Mouse (Mus musculus) right cerebral cortex, postnatal 10 days (tissue): ENCODE measurements at regions not wholly inside any gene's neighbourhood (a gene's known extent, or its start where the extent isn't known, plus 50 kb on each side); places are given as distances from the start of the nearest gene placed in this dataset.
"Not testable (repeated sequence)": the region's sequence is repeated elsewhere in the genome, so short reads cannot be mapped to it uniquely, and the experiment has no call there.

ENCODE experiments used
- DNase-seq, 2 experiments: peaks; one replicate each; pipeline ENCODE4 v3.0.0; 2021; ENCODE audit warnings: low spot score in 2 of 2

DNA sequence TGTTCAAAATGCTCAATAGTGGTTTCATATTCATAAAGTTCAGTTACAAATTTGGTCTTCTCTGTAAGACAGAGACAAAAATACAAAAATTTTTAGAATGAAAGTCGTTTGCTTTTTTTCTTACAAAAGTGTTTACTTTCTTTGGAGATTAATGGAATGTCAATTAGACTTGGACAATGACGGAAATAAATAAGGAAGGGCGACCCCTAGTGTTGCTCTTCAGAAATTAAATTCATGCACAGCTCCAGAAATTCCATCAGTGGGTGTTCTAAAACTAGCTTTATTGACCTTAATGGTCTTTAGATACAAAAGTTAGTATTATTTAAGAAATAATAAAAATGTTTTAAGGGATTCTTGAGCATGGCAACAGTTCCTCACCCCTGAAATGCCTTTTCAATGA lies 141.8 kb upstream of the Lama2 start:
- peak in 1 of 2 experiments; percentile 21 for DNase-seq

DNA sequence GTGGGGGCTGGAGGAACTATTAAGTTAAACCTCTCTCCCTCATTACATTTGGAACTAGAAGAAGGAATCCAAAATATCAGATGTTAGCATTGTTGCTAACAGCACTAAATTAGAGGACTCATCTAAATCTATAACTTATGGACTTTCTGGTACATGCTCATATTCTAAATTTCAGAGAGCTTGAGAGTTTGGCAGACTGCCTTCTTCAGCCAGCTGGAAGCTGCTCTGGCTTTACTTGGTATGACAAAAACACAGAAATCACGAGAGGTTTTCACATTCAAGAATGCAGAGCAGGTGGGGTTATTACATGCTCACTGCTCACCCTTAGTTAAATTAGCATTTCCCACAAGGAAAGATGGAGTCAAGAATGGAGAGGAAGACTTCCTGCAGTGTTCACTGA lies 182.8 kb upstream of the Lama2 start:
- DNase-seq, result peak; percentile 61 to 75

DNA sequence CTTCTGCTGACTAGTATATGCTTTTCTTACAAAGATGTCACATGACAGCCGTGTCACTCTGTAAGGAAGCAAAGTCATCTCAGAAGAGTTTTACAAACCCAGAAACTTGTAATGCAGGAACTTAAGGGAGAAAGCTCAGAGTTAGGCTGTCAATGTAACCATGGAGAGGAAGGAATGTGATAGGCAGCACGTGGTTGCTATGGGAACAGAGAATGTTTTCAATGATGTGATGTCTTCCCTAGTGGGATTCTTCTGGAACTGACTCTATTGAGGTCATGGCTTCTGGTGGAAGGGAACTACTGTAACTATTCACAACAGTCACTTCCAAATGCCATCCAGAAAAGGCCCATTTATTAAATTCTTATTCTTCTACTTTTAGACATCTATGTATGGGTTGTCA lies 190.0 kb upstream of the Lama2 start:
- no peak for DNase-seq

DNA sequence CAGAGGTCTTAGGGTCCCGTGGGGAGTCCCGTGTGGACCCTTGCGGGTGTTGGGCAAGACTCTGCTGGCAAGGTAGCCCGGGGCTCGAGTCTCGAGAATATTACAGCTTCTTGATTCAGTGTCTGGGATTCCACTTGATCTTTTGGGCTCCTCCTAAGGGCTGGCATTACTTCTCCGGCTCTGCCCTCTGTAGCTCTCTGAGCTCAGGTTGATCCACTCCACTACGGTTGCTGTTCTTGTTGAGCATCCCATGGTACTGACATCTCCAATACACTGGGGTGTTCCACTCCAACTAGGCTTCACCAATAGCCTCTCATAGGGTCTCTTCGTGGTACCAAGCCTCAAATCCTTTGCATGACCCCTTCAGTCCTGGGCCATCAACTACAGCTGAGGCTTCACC lies 206.1 kb upstream of the Lama2 start:
- not testable (repeated sequence) for DNase-seq

DNA sequence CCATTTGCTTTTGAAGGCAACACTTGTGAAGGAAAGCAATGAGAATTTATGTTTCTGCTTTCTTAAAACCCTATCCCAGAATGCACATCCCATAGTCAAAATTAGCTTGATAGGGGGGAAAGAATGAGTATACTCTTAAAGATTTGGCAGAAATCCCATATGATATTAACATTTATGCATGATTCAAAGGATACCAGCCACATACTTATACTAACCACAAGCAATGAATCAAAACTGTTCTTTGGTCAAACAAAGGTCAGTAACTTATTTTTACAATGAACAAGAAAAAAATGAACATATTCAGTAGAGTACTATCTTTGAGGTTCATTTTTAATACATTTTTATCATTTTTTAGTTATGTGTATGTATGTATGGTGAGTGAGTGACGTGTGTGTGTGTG lies 208.8 kb upstream of the Lama2 start:
- no peak for DNase-seq

DNA sequence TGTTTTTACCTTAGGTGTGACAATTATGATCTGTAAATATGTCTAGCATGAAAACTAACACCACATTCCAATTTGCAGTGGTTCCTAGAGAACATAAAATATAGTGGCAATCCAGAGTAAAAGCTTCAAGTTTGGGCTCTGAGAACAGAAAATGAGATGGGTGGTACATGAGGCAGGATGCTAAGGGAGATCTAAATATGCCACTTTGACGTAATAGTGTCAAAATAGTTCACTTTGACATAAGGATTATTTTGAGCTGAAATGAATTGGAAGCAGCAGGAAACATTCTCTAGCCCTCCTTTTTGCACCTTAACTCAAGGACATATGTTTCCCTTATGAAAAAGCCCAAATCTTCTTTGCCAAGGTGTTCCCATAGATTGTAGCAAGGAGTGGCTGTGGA lies 219.1 kb upstream of the Lama2 start:
- DNase-seq, result no peak

DNA sequence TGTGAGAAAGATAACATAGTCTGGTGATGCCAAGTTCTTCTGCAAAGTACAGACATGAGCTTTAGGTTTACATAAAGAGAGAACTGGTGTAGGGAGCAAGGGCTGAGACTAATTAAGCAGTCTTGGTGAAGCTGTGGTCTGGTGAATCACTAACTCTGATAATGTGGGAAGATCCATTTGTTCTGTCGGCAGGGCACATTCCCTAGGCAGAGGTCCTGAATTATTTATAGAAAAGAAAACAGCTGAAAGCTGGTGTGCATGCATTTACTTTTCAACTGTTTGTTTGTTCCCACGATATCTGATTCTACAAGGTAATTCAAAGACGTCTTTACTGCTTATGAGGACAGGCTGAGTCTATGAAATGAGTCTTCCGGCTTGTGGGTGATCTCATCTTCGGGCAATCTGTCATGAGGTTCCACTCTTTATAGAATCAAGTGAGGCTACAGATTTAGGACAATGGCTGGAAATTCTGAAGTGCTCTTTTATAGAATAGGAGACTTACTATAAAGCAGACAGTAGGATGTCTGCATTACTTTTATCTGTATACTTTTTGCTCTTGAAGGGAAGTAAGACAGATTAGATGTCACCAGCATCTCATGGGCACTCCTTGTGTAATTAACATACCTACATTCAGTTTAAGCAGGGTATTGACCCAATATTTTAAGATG lies 221.6 kb upstream of the Lama2 start:
- DNase-seq, result no peak

DNA sequence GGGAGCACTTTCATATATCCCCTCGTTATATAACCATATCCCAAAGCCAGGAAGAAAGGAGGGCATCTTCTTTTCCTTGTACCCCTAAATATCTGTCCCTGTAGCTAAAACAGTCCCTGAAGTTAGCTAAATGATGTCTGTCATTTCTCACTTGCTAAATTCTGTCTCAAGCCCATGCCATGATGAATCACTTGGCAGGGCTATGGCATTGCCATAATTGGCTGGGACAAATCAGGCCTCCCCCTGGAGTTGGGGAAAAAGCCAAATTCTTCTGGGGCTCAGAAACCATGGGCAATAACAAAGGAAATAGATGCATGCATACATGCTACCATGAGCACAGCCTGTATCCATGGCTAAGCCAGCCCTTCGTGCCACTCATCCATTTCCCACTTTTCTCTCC lies 223.5 kb upstream of the Lama2 start:
- peak in 1 of 2 experiments; percentile 19 for DNase-seq

DNA sequence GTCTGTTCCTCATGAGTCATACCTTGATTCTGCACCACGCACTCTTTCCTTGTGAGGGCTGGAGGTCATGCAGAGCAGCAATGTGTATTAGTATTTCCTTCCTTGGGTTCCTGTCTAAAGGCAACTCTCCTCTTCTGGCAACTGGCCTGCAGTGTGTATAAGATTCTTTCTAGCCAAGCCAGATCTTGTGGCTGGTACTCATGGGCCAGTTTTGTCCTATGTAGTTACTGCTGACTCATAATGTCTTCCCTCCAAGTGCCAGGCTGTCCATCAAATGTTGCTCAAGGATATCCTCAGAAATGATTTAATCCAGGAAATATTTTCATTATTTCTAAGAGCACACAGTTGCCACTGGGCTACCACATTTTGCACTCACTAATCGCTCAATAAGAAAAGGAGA lies 211.0 kb upstream of the Ptprk start:
- no peak for DNase-seq

DNA sequence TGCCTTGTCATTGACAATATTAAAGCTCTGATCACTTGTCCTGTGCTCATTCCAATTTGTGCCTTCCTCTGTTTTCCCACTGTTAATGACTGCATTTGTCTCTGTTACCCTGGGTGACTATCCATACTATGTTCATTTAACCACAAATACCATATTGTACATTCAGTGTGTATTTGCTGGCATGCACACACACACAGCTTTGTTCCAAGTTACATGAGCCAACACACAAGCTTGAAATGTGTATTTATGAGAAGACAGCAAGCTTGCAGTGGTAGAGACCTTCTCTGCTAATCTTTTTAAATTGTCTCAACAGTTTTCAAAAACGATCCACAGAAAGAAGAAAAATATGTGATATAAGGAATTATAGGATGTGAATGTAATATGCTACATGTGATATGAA lies 193.8 kb upstream of the Ptprk start:
- no peak for DNase-seq

DNA sequence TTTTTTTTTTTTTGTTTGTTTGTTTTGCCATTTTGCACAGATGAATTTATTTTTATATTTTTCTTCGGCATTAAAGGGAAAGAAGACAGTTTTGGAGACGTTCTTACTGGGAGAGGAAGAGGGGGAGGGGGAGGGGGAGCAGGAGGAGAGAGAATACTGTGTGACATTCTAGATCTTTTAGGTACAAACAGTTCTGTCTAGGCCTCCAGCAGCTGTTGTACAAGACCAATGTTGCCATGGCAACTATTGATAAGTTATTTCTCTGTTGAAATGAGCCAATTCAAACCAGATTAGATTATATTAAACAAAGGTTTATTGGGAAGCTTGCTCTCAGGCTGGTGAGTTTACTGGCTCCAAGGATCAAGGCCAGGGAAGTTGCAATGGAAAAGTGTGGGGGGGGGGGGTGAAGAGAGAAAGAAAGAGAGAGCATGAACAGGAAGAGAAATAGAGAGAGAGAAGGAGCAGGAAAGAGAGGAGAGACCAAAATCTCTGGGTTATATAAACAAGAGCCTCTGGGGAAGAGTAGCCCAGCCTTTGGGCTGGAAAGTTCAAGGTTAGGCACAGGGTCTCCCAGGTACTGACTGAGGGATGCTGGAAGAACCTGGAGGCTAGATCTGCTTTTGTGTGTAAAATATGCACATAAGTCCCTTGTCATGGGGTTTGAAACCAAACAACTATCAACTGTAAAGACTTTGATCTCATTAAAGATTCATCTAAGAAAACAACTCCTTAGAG lies 182.7 kb upstream of the Ptprk start:
- DNase-seq, result no peak

DNA sequence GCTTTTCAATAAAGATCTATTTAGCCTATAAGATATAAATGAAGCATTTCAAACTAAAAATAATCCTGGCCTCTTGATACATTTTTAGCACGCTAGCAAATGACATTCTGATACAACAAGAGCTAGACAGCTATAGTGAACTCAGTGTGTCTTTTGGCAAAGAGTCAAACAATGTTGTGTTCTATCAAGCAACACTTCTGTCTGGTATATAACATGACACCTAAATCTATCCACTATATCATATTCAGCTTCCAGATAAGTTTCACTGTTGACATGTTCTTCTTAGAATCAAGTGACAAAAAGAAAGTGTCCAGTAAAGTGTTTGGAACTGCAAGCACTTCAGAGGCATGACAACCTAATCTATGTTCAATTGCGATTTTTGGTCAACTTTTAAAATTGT lies 158.2 kb upstream of the Ptprk start:
- DNase-seq, result no peak

DNA sequence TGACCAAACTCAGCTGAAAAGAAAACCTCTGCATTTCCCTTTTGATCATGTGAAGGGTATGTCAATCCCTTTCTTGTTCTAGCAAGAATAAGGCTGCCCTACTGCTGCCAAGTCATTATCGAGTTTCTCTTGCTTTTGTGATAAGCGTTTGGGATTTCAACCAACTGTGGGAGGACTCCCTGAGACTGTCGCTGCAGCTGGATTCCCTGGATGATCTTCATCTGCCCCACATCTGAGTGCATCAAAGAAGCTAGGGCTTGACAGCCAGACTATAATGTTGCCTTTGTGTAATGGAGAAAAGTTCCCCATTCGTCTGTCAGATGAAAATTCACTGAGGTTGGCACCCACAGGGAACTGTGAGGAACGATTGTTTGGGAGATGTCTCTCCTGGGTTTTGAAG lies 147.4 kb upstream of the Ptprk start:
- DNase-seq, result no peak

DNA sequence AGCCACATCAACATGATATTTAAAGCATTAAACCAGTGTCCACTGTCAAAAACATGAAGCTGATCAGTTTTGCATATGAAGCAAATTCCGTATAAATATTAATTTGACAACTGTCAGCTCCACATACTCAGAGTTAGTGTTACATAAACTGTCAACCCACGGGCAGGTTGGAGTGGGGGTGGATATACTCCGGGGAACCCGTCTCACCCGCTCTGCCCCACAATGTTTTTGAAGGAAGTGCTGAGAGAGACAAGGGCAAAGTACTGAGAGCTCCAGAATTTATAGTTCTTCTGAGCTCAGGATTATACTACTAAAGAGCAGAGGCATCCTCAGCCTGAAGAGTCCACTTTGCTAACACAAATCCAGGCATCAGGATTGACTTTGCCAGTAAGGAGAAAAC lies 132.5 kb upstream of the Ptprk start:
- no peak for DNase-seq

DNA sequence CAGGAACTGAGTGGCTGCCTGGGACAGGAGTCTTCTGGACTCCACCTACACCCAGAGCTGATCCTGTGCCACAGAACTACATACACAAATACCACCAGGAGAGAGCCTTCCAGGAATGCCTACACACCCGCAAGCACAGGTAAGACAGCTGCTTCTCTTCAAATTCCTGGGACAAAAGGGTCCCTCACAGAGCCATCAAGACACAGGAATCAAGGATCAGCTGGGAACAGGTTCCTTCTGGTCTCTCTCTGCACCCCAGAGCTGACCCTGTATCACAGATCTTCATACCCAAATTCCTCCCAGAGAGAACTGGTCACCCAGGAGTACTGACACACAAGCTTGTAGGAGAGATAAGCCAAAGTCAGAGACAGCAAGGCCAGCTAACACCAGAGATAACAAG lies 125.5 kb upstream of the Ptprk start:
- no peak for DNase-seq

DNA sequence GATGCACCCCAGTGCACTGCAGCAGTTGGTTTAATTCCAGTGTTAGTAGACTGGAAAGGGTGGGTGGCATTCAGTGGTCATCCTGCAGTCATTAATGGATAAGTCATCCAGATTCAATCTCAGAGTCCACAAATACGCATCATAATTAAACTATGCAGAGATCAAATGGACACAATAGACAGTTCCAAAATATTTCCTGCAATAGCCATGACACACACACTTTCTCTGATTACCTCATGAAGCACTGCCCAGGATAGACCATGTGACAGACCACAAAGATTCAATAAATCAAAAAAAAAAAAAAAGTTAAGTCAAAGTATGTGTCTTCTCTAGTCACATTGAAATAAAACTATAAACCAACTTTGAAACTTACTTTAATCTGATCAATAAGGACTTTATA lies 106.4 kb upstream of the Ptprk start:
- DNase-seq, result no peak

DNA sequence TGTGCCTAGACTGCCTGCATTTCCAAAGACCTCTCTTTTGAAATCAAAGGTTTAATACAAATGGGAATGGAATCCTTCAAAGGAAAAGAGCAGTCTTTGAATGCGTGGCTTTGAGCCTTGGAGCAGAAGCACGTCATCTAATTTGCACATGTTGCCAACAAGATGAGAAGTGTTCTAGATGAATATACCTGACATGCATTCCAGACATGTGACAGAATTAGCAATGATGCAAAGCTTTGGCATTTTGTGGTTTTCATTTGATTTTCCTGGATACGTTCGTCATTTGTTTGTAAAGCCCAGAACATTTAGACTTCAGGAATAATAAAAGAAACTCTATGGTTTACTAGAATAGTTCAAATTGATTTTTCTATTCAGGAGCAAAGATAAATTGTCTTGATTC lies 90.6 kb upstream of the Ptprk start:
- no peak for DNase-seq

DNA sequence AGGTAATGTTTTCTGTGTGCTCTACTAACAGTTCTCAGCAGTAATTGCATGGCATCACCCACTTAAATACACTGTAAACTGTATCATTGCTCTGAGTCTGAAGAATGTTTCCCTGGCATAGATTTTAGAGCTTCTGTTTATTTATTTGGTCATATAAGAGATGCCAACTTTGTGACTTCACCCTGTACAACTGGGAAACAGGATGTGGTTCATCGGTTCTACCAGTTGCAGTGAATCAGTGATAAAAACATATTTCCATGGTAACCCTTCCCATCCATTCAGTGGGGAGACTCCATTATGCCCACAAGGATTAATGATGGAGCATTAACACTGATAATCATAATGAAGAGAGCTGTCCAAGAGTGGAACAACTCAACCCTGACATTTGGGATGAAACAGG lies 89.6 kb upstream of the Ptprk start:
- DNase-seq, result no peak

DNA sequence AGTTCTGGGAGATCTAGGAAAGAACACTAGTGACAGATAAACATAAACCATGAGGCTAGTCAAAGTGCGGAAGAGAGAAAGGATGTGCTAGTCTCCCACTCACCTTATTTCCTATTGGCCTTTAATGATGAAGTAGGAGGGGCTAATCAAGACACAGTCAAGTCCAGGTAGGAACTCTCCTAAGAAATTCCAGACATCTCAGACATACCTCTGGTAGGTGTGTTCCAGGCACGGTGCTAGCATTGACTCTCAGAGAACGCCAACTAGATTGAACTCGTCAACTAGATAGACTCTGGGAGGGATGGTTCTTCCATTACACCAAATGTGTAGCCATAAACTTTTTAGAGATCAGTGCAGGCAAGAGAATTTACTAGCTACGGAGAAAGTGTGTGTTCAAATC lies 87.6 kb upstream of the Ptprk start:
- DNase-seq, result no peak

DNA sequence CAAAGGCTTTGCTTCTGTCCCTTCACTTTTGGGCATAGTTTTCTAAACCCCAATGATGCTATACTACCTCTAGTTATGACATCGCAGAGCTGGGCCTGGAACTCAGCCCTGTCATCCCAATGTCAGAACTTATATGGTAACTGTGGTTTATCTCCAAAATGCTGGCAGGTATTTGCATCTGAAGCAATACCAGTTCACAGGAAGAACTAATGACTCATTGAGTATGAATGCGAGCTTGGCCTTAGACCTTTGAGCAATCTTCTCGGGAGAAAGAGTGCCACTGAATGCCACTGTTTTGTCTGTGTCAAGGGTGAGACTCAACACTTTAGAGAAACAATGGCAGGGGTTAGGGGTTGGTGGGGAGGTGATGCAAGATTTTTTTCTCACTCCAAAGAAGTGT lies 86.6 kb upstream of the Ptprk start:
- no peak for DNase-seq

DNA sequence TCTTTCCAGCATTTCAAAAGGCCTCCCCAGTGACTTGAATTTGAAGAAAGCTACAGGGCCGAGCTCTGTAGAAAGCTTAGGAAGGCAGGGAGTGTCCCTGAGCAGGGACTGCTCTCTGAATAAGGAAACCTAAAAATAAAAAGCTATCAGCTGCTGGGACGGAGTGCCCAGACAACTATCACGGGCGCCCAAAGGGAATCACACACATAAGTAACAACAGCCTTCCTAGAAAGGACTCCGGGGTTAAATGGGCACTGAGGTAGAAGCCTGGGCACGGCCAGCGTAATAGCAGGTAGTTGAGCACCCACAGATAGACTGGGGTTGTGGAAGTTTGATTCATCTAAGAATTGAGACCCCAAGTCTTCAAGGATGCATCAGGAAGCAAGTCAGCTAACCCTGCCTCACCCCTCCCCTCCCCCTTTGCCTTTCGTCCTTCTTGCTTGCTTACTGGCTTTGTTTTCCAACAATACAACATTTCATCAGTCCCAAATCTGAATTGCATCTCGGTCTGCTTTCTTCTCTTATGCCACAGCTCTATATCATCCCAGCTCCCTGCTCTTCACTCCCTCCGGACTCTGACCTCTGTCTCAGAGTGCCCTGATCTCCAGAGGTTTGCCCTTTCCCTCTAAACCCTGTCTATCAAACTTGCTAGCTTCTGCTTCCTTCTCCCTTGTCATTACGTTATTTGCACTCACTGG lies 84.1 kb upstream of the Ptprk start:
- no peak for DNase-seq

DNA sequence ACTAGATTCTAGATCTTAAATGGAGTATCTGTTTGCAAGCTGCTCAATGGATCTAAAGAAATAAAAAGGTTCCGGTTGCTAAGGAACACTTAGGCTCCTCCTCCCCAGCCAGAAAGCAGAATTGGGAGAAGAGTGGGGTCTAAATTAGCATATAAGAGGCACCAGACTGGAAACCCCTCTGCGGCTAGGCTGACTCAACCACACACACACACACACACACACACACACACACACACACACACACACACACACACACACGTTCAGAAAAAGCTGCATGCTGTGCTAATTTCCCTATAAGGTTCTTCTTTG lies 83.6 kb upstream of the Ptprk start:
- peak; percentile 26 to 43 for DNase-seq

DNA sequence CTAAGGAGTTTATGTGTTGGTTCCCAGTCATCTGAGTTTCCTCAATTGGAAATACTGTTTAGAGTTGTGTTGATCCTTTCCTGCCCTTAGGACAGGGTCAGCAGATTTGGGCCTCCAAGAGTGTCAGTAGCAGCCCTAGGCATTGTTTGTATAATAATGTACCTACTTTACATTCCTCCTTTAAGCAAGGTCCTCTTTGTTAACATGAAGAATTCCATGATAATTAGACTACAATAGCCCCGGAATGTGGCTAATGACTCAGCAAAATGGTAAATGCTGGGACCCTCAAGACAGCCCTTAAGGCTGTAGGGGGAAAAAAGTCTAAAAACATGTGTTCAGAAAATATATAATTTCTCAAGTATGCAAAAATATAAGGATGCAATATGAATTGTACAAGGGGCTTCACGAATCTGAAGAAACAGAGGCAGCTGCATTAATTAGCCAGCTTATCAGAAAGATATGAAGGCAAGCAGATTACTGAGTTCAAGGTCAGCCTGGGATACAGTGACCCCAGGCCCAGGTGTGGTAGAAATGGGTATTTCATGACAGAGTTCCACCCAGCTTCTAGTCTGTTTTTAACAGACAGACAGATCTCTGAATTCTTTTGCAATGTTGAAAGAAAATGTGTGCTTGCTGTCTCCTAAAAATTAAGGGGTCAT lies 80.1 kb upstream of the Ptprk start:
- DNase-seq, result no peak
